Mouse (Mus musculus) embryonic fibroblast, embryonic 13.5 days (primary cell): ENCODE results near the gene Zfp428.

Source experiments
- CTCF ChIP-seq: IDR thresholded peaks from 2 replicates; pipeline ENCODE4 v1.5.1; 2011; ENCODE audit warnings: mild to moderate bottlenecking, control low read depth, low read length, moderate library complexity, borderline replicate concordance; ENCODE audit not compliant: insufficient read depth
- POLR2A ChIP-seq: IDR thresholded peaks from 2 replicates; pipeline ENCODE4 v1.6.1; 2011; ENCODE audit warnings: low read depth, mild to moderate bottlenecking, control low read depth, low read length, moderate library complexity

GRCm38 (mm10) chr7:24469126-24469525 is 37.7 kb upstream of the Zfp428 start:
- TF ChIP-seq CTCF (no peak), POLR2A (no peak)
